Mouse (Mus musculus) right cerebral cortex, postnatal 36 days (tissue): Measurements from ENCODE around the gene Erc1.

Experiments used
- DNase-seq, 2 experiments: peaks; one replicate each; pipeline ENCODE4 v3.0.0; 2022; ENCODE audit warnings: low spot score in 2 of 2, mixed read lengths in 1 of 2

Gene Erc1

GRCm38 (mm10) chr6:119521931-119522391 is 326.0 kb downstream of the Erc1 start:
- peak; percentile 29 to 37 for DNase-seq

GRCm38 (mm10) chr6:119521482-119521900 is 326.5 kb downstream of the Erc1 start:
- peak; percentile 48 to 65 for DNase-seq
